Mouse (Mus musculus): ENCODE data around the gene Frmd4a.

DNA sequence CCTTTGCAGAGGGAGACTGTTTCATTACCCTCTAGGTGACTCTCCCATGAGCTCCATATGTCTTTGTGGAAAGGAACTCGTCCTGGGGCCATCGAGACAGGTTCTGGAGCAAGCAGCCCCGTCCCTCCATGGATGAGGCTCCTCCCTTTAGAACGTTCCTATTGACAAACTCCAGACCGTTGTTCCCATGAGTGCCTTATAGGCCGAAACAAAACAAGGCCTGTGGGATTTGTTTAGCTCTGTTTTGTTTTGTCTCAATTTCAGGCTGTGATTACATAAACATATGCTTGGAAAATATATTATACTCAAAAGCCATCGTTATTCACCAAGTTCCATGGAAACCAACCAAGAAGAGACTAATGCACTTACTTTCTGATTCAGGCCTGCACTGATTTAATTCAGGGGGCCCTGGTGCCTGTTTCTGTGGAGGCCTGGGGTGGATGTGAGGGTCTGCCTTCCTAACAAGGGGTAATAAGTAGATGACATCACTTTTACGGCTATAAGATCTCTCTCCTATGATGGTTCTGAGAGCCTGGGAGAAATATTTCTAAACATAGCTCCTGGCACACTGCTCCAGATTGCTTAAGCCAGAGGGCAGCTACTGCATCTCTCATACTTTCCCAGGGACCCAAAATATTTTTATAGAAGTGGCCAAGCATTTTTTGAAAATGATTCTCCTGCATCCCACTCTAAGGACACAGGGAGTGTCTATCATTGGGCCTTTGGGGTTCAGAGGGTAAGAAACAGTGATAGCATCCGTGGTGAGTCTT lies 308.9 kb downstream of the Frmd4a start:
- TF ChIP-seq EP300 (IDR thresholded peaks at IDR 0.05; ENCODE audit: low read depth): no peak
- no peak for TF ChIP-seq CTCF (IDR thresholded peaks at IDR 0.05; ENCODE audit: low read depth)

Measured in liver, postnatal 0 days (tissue).